Mouse (Mus musculus): ENCODE data around the gene E330021D16Rik.

DNA sequence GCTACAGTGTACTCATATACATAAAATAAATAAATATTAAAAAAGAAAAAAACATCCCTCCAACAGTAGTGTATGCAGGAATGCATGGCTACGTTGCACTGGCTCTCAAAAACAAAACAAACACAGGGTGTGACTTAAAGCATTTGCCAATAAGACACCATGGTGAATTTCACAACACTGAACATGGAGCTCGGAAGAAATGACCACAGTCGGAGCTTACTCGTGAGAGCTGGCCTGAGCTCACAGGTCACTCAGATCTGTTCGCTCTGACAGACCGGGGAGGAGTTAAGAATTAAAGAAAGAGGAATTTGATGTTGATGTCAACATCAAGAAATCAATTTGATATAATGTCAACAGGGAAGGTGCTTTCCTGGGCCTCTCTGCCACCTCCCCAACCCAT lies 18.2 kb upstream of the E330021D16Rik start:
- TF ChIP-seq POLR2A (IDR thresholded peaks at IDR 0.05; ENCODE audit: control insufficient read depth, low read depth, low read length) (no peak), CTCF (IDR thresholded peaks at IDR 0.05; ENCODE audit: control insufficient read depth, insufficient read depth, insufficient replicate concordance, low read depth, low read length) (no peak)

All from testis, adult 2 months (tissue).